Mouse (Mus musculus) embryonic facial prominence, embryonic 11.5 days (tissue): Measurements from ENCODE around the gene Preb. TPM values are rescaled to one million over a fixed set of nuclear protein-coding genes. Genes with fewer than 3 reads are reported as not detected.
A peak's percentile ranks its signal among the peaks of the same experiment; 100 is the strongest.

ENCODE experiments used
- ATAC-seq: fragments of 200-750 bp; cut with Nextera tagmentation; replicated peaks from 2 replicates; pipeline ENCODE4 v1.8.0; 2017; ENCODE audit warnings: low read depth; ENCODE audit not compliant: insufficient number of reproducible peaks, low FRiP score, low TSS enrichment
- DNase-seq: peaks from one replicate; pipeline ENCODE4 v3.0.0-alpha.2; 2015; ENCODE audit warnings: low spot score
- H3K27ac ChIP-seq: fragments of 300-500 bp; sonication (generic); replicated peaks from 2 replicates; pipeline ENCODE4 v1.5.1; 2014; ENCODE audit warnings: mild to moderate bottlenecking, low read depth, low read length, control low read depth
- H3K27me3 ChIP-seq: fragments of 300-500 bp; sonication (generic); 2 replicates; pipeline ENCODE4 v1.6.1; 2014; ENCODE audit warnings: mild to moderate bottlenecking, low read length, moderate library complexity, mixed read lengths; ENCODE audit not compliant: control insufficient read depth, insufficient read depth
- H3K36me3 ChIP-seq: fragments of 300-500 bp; sonication (generic); replicated peaks from 2 replicates; pipeline ENCODE4 v1.6.1; 2014; ENCODE audit warnings: low read depth, mild to moderate bottlenecking, low read length, moderate library complexity, mixed read lengths; ENCODE audit not compliant: control insufficient read depth, insufficient read depth
- H3K4me1 ChIP-seq: fragments of 300-500 bp; sonication (generic); 2 replicates; pipeline ENCODE4 v1.6.1; 2014; ENCODE audit warnings: low read length, mixed read lengths; ENCODE audit not compliant: control insufficient read depth, insufficient read depth
- H3K4me2 ChIP-seq: fragments of 300-500 bp; sonication (generic); 2 replicates; pipeline ENCODE4 v1.6.1; 2014; ENCODE audit warnings: low read depth, mild to moderate bottlenecking, control low read depth, low read length, moderate library complexity
- H3K4me3 ChIP-seq: fragments of 300-500 bp; sonication (generic); 2 replicates; pipeline ENCODE4 v1.5.1; 2014; ENCODE audit warnings: low read depth, low read length, control low read depth
- H3K9ac ChIP-seq: fragments of 300-500 bp; sonication (generic); replicated peaks from 2 replicates; pipeline ENCODE4 v1.6.1; 2014; ENCODE audit warnings: mild to moderate bottlenecking, control low read depth, low read length
- H3K9me3 ChIP-seq: fragments of 300-500 bp; sonication (generic); replicated peaks from 2 replicates; pipeline ENCODE4 v1.6.1; 2016; ENCODE audit warnings: mild to moderate bottlenecking, low read length, inconsistent platforms, mixed read lengths; ENCODE audit not compliant: control insufficient read depth
- WGBS: fragments of 180-500 bp; shearing (Covaris S2); extraction: QIAGEN DNeasy Blood & Tissue Kit; methylation state at CpG from one replicate; pipeline ENCODE4 v1.1.7; 2014; 5-methylcytosine and 5-hydroxymethylcytosine counted together
- polyA plus RNA-seq: library from polyadenylated mRNA; unstranded; fragments of >200 nt; fragmentation: Nextera tagmentation; extraction: Ambion mirVana; gene quantifications from 2 replicates; pipeline ENCODE4 v1.2.1, GENCODE M21; 2014

Preb gene
- polyA plus RNA-seq, 1 experiment from 2014 or later = 88.2 TPM

DNA sequence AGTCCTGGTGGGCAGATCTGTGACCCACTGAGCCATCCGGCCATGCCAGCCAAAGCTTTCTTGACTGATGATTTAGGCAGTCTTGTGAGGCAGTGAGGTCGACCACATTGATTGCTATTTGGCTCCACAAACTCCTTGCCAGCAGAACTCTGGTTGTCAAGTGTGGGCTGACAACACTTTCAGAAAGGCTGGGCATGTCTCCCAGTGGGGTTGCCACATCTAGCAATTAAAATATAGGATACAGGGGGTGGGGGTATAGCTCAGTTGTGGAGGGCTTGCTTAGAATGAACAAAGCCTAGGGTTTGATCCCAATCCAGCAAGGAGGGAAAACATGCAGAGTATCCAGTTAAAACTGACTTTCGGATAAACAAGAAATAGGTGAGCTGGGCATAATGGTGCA, 33.9 kb upstream of the Preb start:
- Histone ChIP-seq H3K4me1 (no peaks in the 10 kb centered on the region), H3K27me3 (no peaks in the 10 kb centered on the region), H3K9me3 (no peaks in the 10 kb centered on the region), H3K36me3 (no peaks in the 10 kb centered on the region), H3K4me2 (no peak overlapping the region), H3K4me3 (no peak overlapping the region), H3K27ac (no peak overlapping the region), H3K9ac (no peak overlapping the region)
- DNase-seq (no peak), ATAC-seq (no peak)
- 76% methylated on average over 3 of the region's 3 CpGs for WGBS

DNA sequence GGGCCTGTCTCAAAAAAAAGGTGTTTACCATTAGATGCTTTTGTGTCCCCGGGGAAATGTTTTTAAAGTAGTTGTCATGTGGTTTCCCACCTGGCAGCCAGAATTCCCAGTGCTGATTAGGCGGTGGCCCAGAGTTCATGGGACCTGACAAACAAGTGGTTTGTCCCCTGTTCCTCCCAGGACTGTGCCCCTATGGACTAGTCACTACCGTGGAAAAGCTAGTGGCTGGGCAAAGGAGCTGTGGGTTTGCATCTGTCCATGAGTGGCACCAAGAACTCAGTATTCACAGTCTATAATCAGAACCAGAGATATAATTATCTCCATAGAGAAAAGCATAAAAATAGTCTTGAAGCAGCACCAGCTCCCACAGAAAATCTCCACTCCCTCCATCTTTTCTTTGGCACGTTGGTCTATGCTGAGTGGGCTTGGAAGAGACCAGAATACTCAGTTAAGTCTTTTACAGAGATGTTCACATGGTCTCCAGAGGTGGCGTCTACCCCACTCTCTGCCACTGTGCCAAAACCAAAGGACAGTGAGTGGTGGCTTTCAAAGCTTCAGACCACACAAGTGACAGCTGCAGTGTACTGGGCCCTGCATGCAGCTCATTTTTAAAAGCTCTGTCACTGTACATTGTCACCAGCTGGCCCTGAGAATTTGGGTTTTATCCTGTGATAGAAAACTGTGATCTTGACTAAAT, 33.0 kb upstream of the Preb start:
- WGBS = 72% methylated on average over 5 of the region's 5 CpGs
- Histone ChIP-seq H3K27me3 (no peaks in the 10 kb centered on the region), H3K9ac (no peak overlapping the region), H3K4me1 (no peaks in the 10 kb centered on the region), H3K27ac (no peak overlapping the region), H3K9me3 (no peaks in the 10 kb centered on the region), H3K4me2 (no peak overlapping the region), H3K36me3 (no peaks in the 10 kb centered on the region), H3K4me3 (no peak overlapping the region)
- DNase-seq (no peak), ATAC-seq (no peak)

DNA sequence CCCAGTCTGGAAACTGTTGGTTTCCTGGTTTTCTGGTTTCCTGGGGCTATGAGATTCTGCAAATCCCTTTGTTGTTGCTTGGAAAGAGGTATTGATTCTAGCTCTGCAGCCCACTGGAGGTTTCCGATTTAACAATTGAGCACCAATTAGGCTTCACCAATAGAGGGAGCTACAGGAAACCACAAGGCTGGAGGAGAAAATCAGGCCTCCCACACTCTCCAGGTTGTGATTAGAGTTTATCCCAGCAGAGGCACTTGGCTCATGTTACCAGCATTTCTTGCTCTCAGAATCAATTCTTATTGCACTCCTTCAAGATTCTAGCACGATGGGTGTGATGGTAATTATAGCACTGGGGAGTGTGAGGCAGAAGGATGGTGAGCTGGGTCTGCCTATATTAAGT, 22.2 kb upstream of the Preb start:
- Histone ChIP-seq H3K4me1 (no peaks in the 10 kb centered on the region), H3K9ac (no peak overlapping the region), H3K27ac (no peak overlapping the region), H3K27me3 (no peaks in the 10 kb centered on the region), H3K4me3 (no peak overlapping the region), H3K4me2 (no peak overlapping the region), H3K9me3 (no peaks in the 10 kb centered on the region), H3K36me3 (no peaks in the 10 kb centered on the region)
- ATAC-seq = no peak
- DNase-seq = peak; percentile 58
- 18% methylated on average over 2 of the region's 2 CpGs for WGBS

DNA sequence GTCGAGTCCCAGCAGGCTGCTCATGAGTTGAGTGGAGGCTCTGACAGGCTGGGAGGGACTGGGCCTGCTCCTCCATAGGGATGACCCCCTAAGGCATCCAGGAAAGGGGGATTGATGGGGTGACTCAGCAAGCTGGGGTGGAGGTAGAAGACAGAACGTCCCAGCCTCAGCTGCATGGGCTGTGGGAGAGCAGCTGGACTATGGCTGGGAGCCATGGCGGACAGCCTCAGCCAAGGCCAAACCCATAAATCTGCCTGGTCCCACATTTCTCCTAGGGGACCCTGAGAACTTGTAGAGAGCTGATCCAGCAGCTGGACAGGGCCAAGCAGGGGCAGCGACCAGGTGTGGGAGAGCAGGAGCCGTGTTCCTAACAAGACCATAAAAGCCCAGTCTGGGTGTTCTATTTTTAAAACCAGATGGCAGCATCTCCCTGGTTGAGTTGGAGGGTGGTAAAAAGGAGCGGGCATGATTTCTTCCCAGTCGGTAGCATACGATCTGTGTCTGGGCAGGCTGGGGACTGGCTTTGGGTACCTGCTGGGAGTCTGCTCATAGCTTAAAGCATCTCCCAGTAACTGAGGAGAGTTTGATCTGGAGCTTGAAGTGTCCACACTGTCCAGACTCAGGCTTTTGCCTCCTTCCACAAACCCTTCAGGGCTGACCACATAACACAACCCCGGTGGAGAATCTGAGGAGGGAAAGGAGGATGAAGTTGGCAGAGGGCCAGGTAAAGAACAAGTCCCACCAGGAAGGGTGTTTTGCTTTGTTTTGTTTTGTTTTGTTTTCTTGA, 14.9 kb upstream of the Preb start:
- no peak overlapping the region for H3K4me2 ChIP-seq
- ATAC-seq (no peak), DNase-seq (no peak)
- no peaks in the 10 kb centered on the region for H3K36me3 ChIP-seq
- H3K4me1 ChIP-seq = no peaks in the 10 kb centered on the region
- H3K27me3 ChIP-seq = no peaks in the 10 kb centered on the region
- 74% methylated on average over 9 of the region's 9 CpGs for WGBS
- H3K9me3 ChIP-seq = no peaks in the 10 kb centered on the region
- H3K27ac ChIP-seq = no peak overlapping the region
- H3K4me3 ChIP-seq = no peak overlapping the region
- H3K9ac ChIP-seq = no peak overlapping the region

DNA sequence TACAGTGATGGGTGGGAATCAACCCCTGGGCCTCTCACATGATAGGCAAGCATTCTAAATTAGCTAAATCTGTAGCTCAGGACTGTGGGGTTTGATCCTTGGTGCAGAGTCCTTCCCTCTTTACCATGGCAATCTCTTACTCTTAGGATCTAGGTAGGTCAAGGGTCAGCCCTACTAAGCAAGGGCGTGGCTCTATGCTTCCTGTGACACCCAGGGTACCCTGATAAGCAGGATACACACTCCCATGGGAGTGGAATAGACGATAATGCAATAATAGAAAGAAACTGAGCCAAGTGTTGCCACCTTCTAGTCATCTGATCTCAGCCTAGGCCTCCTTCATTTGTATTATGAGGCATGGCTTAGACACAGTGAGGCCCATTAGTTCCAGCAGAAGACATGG, 9.3 kb upstream of the Preb start:
- WGBS = 76% methylated on average over 2 of the region's 2 CpGs
- Histone ChIP-seq H3K4me2 (no peak overlapping the region), H3K36me3 (no peaks in the 10 kb centered on the region), H3K27me3 (no peaks in the 10 kb centered on the region), H3K4me1 (no peaks in the 10 kb centered on the region), H3K4me3 (no peak overlapping the region), H3K9ac (no peak overlapping the region), H3K27ac (no peak overlapping the region), H3K9me3 (no peaks in the 10 kb centered on the region)
- DNase-seq = no peak
- ATAC-seq = no peak

DNA sequence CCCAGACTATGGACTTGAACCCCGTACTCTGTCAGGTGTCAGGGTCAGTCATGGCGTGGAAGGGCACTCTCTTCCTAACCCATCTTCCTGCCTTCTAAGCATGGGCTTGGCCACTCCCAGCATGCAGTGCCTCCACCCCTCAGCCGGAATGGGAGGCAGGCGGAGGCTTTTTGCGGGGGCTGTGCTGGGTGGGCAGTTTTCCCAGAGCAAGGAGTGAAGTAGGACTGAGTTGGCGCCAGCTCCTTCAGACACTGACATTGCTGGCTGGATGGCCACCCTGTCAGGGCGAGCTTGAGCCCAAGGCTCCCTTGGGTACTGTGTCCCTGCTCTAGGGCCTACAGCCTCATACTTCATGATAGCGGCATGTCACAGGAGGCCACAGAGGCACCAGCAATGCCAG, 8.3 kb upstream of the Preb start, which contains the start of gene Tcf23:
Gene Tcf23, plus strand, starts transcription at position 247 of the 400 bp plus-strand sequence.
- 75% methylated on average over 8 of the region's 8 CpGs for WGBS
- DNase-seq = no peak
- H3K36me3 ChIP-seq = no peaks in the 10 kb centered on the region
- no peaks in the 10 kb centered on the region for H3K4me1 ChIP-seq
- no peak within 1 kb of the TSS for H3K9ac ChIP-seq
- H3K9me3 ChIP-seq = no peaks in the 10 kb centered on the region
- H3K4me3 ChIP-seq = no peak within 1 kb of the TSS
- no peaks in the 10 kb centered on the region for H3K27me3 ChIP-seq
- H3K27ac ChIP-seq = no peak within 1 kb of the TSS
- H3K4me2 ChIP-seq = no peak within 1 kb of the TSS
- no peak for ATAC-seq

DNA sequence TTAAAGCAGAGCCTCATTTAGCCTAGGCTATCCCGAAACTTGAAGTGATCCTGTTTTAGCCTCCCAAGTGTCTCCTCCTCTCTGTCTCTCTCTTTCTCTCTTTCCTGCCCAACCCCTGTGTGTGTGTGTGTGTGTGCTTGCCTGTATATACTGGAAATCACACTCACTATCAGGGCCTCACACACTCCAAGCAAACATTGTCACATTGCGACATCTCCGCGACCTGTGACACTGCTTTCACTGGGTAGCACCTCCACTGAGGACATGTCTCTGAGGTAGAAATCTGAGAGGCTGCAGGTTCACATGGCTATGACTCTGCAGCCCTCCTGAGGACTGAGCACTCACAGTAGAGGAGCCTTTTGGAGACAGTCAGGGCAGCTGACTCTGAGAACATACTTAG, 6.0 kb upstream of the Preb start:
- Histone ChIP-seq H3K4me3 (no peak overlapping the region), H3K4me1 (no peaks in the 10 kb centered on the region), H3K27ac (no peak overlapping the region), H3K27me3 (no peaks in the 10 kb centered on the region), H3K9me3 (no peaks in the 10 kb centered on the region), H3K36me3 (no peaks in the 10 kb centered on the region), H3K4me2 (no peak overlapping the region), H3K9ac (no peak overlapping the region)
- DNase-seq (no peak), ATAC-seq (no peak)
- WGBS = 89% methylated on average over 4 of the region's 4 CpGs

DNA sequence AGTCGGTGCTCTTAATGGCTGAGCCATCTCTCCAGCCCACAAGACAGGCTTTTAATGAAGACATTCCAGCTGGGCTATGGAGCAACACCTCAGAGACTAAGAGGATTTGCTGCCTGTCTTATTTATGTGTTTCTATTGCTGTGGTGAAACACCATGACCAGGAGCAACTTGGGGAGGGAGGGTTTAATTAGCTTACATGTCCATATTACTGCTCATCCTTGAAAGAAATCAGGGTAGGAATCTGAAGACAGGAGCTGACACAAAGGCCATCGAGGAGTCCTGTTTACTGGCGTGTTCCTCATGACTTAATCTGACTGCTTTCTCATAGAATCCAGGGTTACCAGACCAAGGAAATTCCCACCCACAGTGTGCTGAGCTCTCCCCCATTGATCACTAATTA, 3.8 kb upstream of the Preb start:
- 83% methylated on average over 3 of the region's 3 CpGs for WGBS
- Histone ChIP-seq H3K27ac (no peak overlapping the region), H3K4me1 (peaks cover 3% of the 10 kb centered on the region; the same call in 1 of the 2 replicates), H3K4me2 (no peak overlapping the region), H3K9ac (no peak overlapping the region), H3K4me3 (no peak overlapping the region), H3K27me3 (no peaks in the 10 kb centered on the region), H3K9me3 (no peaks in the 10 kb centered on the region), H3K36me3 (no peaks in the 10 kb centered on the region)
- ATAC-seq (no peak), DNase-seq (no peak)
